Mouse (Mus musculus): ENCODE measurements around the gene Tmem150b. TPM values are rescaled to one million over a fixed set of nuclear protein-coding genes. Genes with fewer than 3 reads are reported as not detected.

Tmem150b gene
- polyA plus RNA-seq, 1 experiment from 2014 or later: 0.20 TPM

DNA sequence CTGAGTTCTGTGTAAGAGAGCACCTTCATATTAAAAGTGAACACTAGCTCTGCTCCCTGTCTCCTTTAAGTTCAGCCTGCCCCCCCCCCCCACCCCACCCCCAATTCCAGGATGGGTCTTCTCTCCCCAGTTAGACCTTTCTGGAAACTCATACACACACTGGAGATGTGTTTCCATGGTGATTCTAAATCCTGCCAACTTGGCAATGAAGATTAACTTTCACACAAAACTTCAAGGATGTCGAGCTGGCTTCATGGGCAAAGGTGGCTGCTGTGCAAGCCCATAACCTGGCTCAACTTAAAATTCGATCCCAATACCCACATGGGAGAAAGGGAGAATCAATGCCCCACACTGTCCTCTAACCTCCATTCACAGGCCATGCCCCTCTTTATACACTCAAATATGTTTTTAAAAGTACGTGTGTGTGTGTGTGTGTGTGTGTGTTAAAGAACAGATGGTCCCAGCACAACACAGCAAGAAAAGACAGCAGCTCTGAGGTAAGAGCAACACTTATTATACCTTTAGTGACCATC lies 65.1 kb downstream of the Tmem150b start:
- Histone ChIP-seq H3K9ac (0 out of 2 replicates have a peak overlapping the region, but pooled peaks have one; percentile 90), H3K4me3 (replicated peaks) (peak overlapping the region; percentile 74), H3K9me3 (replicated peaks) (no peaks in the 10 kb centered on the region), H3K27me3 (no peaks in the 10 kb centered on the region), H3K36me3 (peaks cover 16% of the 10 kb centered on the region), H3K4me2 (replicated peaks) (peak overlapping the region; percentile 83), H3K27ac (replicated peaks) (peak overlapping the region; percentile 94), H3K4me1 (peaks cover 31% of the 10 kb centered on the region)
- 43% methylated on average over 3 of the region's 3 CpGs for WGBS
- no peak for ATAC-seq (ENCODE audit: insufficient number of reproducible peaks, low FRiP score, low TSS enrichment, low read depth)

GRCm38 (mm10) chr7:4658912-4659551 lies 66.0 kb downstream of the Tmem150b start, which contains the start of gene Ppp6r1:
Gene Ppp6r1 (minus strand): TSS chr7:4659019.
- under 1% methylated on average over 54 of the region's 54 CpGs for WGBS
- peaks cover 10% of the 10 kb centered on the region for H3K36me3 ChIP-seq
- H3K9me3 ChIP-seq (replicated peaks): no peaks in the 10 kb centered on the region
- peak within 1 kb of the TSS; percentile 90 for H3K9ac ChIP-seq
- H3K27me3 ChIP-seq: no peaks in the 10 kb centered on the region
- H3K4me2 ChIP-seq (replicated peaks): peak within 1 kb of the TSS; percentile 83
- peaks cover 39% of the 10 kb centered on the region for H3K4me1 ChIP-seq
- H3K27ac ChIP-seq (replicated peaks): peak within 1 kb of the TSS; percentile 94
- peak within 1 kb of the TSS; percentile 74 for H3K4me3 ChIP-seq (replicated peaks)
- ATAC-seq (ENCODE audit: insufficient number of reproducible peaks, low FRiP score, low TSS enrichment, low read depth): peak; percentile 97

DNA sequence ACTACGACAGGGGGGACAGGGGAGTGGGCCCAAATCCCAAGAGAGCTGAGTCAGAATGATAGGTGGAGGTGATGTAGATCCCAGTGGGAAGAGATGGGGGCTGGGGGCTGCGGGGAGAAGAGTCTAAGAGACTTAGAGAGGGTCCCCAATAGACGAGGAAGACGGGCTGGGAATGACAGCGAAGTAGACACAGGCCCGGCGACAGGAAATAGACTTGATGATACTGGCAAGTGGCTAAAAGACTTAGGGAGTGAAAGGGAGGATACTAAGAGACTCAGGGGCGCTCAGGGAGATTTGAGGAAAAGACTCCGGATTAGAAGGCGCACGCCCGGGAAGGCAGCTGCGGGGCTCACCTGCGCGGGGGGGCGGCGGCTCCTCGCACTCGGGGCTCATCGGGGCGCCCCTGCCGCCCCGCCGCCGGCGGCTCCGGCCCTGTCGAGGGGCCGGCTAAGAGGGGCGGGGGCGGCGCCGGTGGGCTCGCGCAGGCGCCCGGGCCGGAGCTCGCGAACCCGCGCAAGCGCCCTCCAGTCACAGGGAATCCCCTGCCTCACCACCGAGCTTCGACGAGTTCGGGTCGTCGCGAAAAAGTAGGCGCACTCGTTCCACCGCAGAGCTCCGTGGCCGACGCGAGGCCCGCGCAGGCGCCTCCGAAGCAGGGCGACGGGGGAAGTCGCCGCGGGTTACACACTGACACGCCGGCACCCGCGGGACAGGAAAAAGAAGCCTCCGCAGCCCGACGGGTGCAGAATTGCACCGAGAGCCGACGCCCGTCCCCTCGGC lies 66.7 kb downstream of the Tmem150b start:
- WGBS: under 1% methylated on average over 77 of the region's 78 CpGs

GRCm38 (mm10) chr7:4657521-4658127 lies 67.4 kb downstream of the Tmem150b start:
- H3K4me1 ChIP-seq: peaks cover 43% of the 10 kb centered on the region
- H3K27ac ChIP-seq (replicated peaks): peak overlapping the region; percentile 94
- H3K27me3 ChIP-seq: no peaks in the 10 kb centered on the region
- peaks cover 6% of the 10 kb centered on the region; the same call in 1 of the 2 replicates for H3K36me3 ChIP-seq
- peak overlapping the region; percentile 74 for H3K4me3 ChIP-seq (replicated peaks)
- no peak for ATAC-seq (ENCODE audit: insufficient number of reproducible peaks, low FRiP score, low TSS enrichment, low read depth)
- H3K9me3 ChIP-seq (replicated peaks): no peaks in the 10 kb centered on the region
- H3K4me2 ChIP-seq (replicated peaks): peak overlapping the region; percentile 83
- H3K9ac ChIP-seq: peak overlapping the region; percentile 90
- 44% methylated on average over 9 of the region's 9 CpGs for WGBS

More for the DNA sequence above, 66.7 kb downstream of the Tmem150b start:
- peak; percentile 48 for ATAC-seq (ENCODE audit: insufficient number of reproducible peaks, low FRiP score, low TSS enrichment, low read depth)
- H3K27me3 ChIP-seq: no peaks in the 10 kb centered on the region
- peak overlapping the region; percentile 74 for H3K4me3 ChIP-seq (replicated peaks)
- H3K4me2 ChIP-seq (replicated peaks): peak overlapping the region; percentile 83
- H3K4me1 ChIP-seq: peaks cover 43% of the 10 kb centered on the region
- peak overlapping the region; percentile 94 for H3K27ac ChIP-seq (replicated peaks)
- peak overlapping the region; percentile 90 for H3K9ac ChIP-seq
- peaks cover 10% of the 10 kb centered on the region; the same call in 1 of the 2 replicates for H3K36me3 ChIP-seq
- no peaks in the 10 kb centered on the region for H3K9me3 ChIP-seq (replicated peaks)

Other genes with a start within 250 kb of the Tmem150b start
- 52.5 and 57.2 TPM in 2 replicates for gene Ppp1r12c, start 223.6 kb downstream of the Tmem150b start, polyA plus RNA-seq (2015; fragmentation: Nextera tagmentation; extraction: Ambion mirVana)
- gene Tnnt1, start 208.9 kb downstream of the Tmem150b start, polyA plus RNA-seq (2015; fragmentation: Nextera tagmentation; extraction: Ambion mirVana): 290 and 382 TPM in 2 replicates
- gene Tnni3, start 201.0 kb downstream of the Tmem150b start, polyA plus RNA-seq (2015; fragmentation: Nextera tagmentation; extraction: Ambion mirVana): 5.1 and 5.9 TPM in 2 replicates
- 4.4 and 7.8 TPM in 2 replicates for gene Dnaaf3, start 192.8 kb downstream of the Tmem150b start, polyA plus RNA-seq (2015; fragmentation: Nextera tagmentation; extraction: Ambion mirVana)
- gene Syt5, start 177.7 kb downstream of the Tmem150b start, polyA plus RNA-seq (2015; fragmentation: Nextera tagmentation; extraction: Ambion mirVana): 9.1 and 10.7 TPM in 2 replicates
- not detected in 2 replicates for gene Ptprh, start 121.2 kb downstream of the Tmem150b start, polyA plus RNA-seq (2015; fragmentation: Nextera tagmentation; extraction: Ambion mirVana)
- gene Tmem86b, start 93.8 kb downstream of the Tmem150b start, polyA plus RNA-seq (2015; fragmentation: Nextera tagmentation; extraction: Ambion mirVana): 1.0 and 1.3 TPM in 2 replicates
- gene Ppp6r1, start 66.2 kb downstream of the Tmem150b start, polyA plus RNA-seq (2015; fragmentation: Nextera tagmentation; extraction: Ambion mirVana): 9.8 and 10.3 TPM in 2 replicates
- gene Hspbp1, start 40.2 kb downstream of the Tmem150b start, polyA plus RNA-seq (2015; fragmentation: Nextera tagmentation; extraction: Ambion mirVana): 80.6 and 87.7 TPM in 2 replicates
- gene Brsk1, start 34.6 kb downstream of the Tmem150b start, polyA plus RNA-seq (2015; fragmentation: Nextera tagmentation; extraction: Ambion mirVana): 1.5 and 2.1 TPM in 2 replicates
- gene Kmt5c, start 14.9 kb upstream of the Tmem150b start, polyA plus RNA-seq (2015; fragmentation: Nextera tagmentation; extraction: Ambion mirVana): 57.9 and 58.2 TPM in 2 replicates
- 49.9 and 64.2 TPM in 2 replicates for gene Cox6b2, start 27.8 kb upstream of the Tmem150b start, polyA plus RNA-seq (2015; fragmentation: Nextera tagmentation; extraction: Ambion mirVana)
- gene Fam71e2, start 46.1 kb upstream of the Tmem150b start, polyA plus RNA-seq (2015; fragmentation: Nextera tagmentation; extraction: Ambion mirVana): not detected in 2 replicates
- 0.36 and 0.37 TPM in 2 replicates for gene Il11, start 57.6 kb upstream of the Tmem150b start, polyA plus RNA-seq (2015; fragmentation: Nextera tagmentation; extraction: Ambion mirVana)
- 0.75 and 1.1 TPM in 2 replicates for gene Tmem190, start 57.7 kb upstream of the Tmem150b start, polyA plus RNA-seq (2015; fragmentation: Nextera tagmentation; extraction: Ambion mirVana)
- gene Tmem238, start 64.4 kb upstream of the Tmem150b start, polyA plus RNA-seq (2015; fragmentation: Nextera tagmentation; extraction: Ambion mirVana): 11.4 and 11.8 TPM in 2 replicates
- 397 and 411 TPM in 2 replicates for gene Rpl28, start 67.6 kb upstream of the Tmem150b start, polyA plus RNA-seq (2015; fragmentation: Nextera tagmentation; extraction: Ambion mirVana)
- gene Ube2s, start 87.3 kb upstream of the Tmem150b start, polyA plus RNA-seq (2015; fragmentation: Nextera tagmentation; extraction: Ambion mirVana): 348 and 351 TPM in 2 replicates
- gene Shisa7, start 119.4 kb upstream of the Tmem150b start, polyA plus RNA-seq (2015; fragmentation: Nextera tagmentation; extraction: Ambion mirVana): 0.43 and 0.99 TPM in 2 replicates
- 11.3 and 13.1 TPM in 2 replicates for gene Isoc2b, start 145.0 kb upstream of the Tmem150b start, polyA plus RNA-seq (2015; fragmentation: Nextera tagmentation; extraction: Ambion mirVana)
- gene Isoc2a, start 151.9 kb upstream of the Tmem150b start, polyA plus RNA-seq (2015; fragmentation: Nextera tagmentation; extraction: Ambion mirVana): 0.95 and 1.2 TPM in 2 replicates
- gene Gm36210, start 181.3 kb upstream of the Tmem150b start, polyA plus RNA-seq (2015; fragmentation: Nextera tagmentation; extraction: Ambion mirVana): not detected in 2 replicates
- 4.1 and 4.9 TPM in 2 replicates for gene Zfp628, start 190.0 kb upstream of the Tmem150b start, polyA plus RNA-seq (2015; fragmentation: Nextera tagmentation; extraction: Ambion mirVana)
- 5.1 and 5.5 TPM in 2 replicates for gene Nat14, start 196.8 kb upstream of the Tmem150b start, polyA plus RNA-seq (2015; fragmentation: Nextera tagmentation; extraction: Ambion mirVana)
- gene Ssc5d, start 200.5 kb upstream of the Tmem150b start, polyA plus RNA-seq (2015; fragmentation: Nextera tagmentation; extraction: Ambion mirVana): 4.7 and 5.5 TPM in 2 replicates
- gene Sbk2, start 239.2 kb upstream of the Tmem150b start, polyA plus RNA-seq (2015; fragmentation: Nextera tagmentation; extraction: Ambion mirVana): 0.32 and 1.1 TPM in 2 replicates
- 0.05 and 0.25 TPM in 2 replicates for gene Sbk3, start 245.9 kb upstream of the Tmem150b start, polyA plus RNA-seq (2015; fragmentation: Nextera tagmentation; extraction: Ambion mirVana)

All from embryonic facial prominence, embryonic 15.5 days (tissue).